Mouse (Mus musculus) CD4-positive naive resting alpha-beta T cell, adult 76 days (primary cell): Measurements from ENCODE around the gene Eps8. TPM values are rescaled to one million over a fixed set of nuclear protein-coding genes. Genes with fewer than 3 reads are reported as not detected.

Experiments used
- total RNA-seq: library from RNA; stranded (reverse); gene quantifications from one replicate; pipeline ENCODE4 v1.2.4, GENCODE M21; 2023

Eps8 gene
- total RNA-seq: 3.8 TPM

GRCm38 (mm10) chr6:137654776-137655175, at the start of gene Eps8:
Eps8 (minus strand) TSS chr6:137654876.

Other genes starting within 250 kb of the Eps8 start
- 101 TPM for gene Strap, start 80.2 kb upstream of the Eps8 start, total RNA-seq
- 30.8 TPM for gene Dera, start 99.7 kb upstream of the Eps8 start, total RNA-seq